Mouse (Mus musculus) ES-CJ7 (cell line): ENCODE data around the gene Hp.

Experiments used
- DNase-seq: peaks from one replicate; pipeline ENCODE4 v3.0.0; 2011; ENCODE audit warnings: low read depth, low spot score

The Hp gene

DNA sequence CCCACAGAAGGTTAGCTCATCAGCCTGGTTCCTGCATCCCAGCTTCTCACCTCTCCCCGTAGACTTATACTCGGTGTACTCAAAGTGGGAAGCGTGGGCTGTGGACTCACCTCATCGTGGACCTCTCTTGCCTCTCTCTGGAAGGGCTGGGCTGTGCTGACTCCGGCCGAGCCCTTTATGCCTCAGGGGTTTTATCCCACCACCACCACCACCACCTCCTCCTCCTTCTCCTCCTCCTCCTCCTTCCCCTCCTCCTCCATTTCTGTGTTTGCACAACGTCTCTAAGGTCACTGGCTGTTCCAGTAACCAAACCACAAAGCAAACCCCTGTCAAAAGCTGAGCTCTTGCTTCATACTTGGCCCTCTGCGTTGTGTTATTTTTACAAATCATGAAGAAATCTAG, at the start of gene Hp:
Gene Hp, minus strand, starts transcription at position 273 of the 402 bp plus-strand sequence.
- no peak for DNase-seq

DNA sequence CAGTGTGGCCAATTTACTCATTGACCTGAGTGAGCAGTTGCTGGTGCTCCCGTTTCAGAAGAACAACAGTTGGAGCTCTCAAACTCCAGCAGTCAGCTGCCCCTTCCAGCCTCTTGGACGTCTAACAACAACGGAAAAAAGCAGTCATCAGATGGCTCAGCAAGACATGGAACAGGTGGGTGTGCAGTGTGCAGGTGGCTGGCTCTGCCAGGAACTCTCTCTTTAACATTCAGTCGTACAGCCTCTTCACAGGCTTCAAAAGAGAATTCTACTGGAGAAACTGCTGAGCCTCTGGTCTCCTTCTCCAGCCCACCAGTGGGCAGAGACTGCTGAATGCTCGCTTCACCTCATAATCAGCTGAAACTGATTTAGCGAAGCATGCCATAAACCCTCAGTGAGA, 49.7 kb upstream of the Hp start:
- no peak for DNase-seq

DNA sequence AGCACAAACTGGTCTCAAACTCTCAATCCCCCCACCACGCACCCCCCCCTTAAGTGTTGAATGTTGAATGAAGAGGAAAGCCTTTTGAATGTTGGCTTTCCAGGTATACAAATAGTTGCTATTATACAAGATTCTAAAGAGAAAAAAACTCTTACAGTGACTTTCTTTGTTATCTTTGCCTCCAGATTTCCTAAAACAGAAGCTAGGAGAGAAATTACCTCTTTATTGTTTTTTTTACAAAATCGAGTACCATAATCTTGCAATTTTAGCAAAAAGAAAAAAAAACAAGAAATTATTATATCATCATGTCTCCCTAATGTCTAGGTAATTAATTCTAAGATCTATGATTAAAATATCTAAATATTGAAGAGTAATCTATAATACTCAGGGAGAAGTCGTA, 36.6 kb upstream of the Hp start:
- no peak for DNase-seq

DNA sequence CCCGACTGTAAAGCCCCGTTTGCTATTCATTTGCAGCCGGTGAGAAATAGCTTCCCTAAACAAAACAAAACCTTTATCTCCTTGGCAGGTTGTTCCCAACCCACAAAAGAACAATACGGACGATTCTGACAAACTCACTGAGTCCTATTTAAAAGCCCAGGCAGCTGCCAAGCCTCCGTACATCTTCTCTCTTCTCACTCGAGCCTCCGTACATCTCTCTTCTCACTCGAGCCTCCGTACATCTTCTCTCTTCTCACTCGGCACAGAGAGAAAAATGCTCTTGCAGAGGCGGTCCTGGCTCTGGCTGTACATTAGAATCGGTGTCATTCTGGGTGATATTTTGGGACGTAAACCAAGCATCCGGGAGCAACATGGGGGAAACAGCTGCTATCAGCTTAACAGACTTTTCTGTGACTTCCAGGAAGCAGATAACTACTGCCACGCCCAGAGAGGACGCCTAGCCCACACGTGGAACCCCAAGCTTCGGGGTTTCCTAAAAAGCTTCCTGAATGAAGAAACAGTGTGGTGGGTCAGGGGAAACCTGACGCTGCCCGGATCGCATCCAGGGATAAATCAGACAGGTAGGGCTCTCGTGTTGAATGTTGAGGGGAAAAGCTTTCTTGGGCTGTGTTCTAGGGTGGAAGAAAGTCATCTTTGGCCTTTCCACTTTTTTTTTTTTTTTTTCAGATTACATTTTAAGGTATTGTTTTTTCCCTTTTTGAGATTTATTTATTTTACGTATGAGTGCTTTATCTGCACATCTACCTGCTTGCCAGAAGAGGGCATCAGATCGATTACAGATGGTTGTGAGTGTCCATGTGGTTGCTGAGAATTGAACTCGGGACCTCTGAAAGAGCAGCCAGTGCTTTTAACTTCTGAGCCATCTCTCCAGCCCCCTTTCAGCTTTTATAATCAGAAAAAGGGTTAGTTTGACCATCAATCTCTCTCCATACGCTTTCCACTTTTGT, 35.6 kb upstream of the Hp start, which contains the start of gene Pkd1l3:
Gene Pkd1l3, plus strand, starts transcription at position 275 of the 968 bp plus-strand sequence.
- peak; percentile 53 for DNase-seq

DNA sequence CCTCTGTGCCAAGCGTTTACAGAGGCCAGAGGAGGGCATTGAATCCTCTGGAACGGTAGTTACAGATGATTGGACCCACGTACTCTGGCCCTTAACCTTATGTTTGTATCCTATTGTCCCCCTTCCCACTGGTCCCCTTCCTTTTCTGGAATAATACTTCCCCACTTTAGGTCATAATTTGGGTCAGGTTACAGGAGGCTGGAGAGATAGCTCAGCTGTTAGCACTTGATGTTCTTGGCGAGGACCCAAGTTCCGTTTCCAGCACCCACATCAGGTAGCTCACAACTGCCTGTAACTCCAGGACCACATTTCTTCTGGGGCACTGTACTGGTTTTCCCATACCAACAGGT, 30.2 kb upstream of the Hp start:
- DNase-seq, result peak; percentile 27

DNA sequence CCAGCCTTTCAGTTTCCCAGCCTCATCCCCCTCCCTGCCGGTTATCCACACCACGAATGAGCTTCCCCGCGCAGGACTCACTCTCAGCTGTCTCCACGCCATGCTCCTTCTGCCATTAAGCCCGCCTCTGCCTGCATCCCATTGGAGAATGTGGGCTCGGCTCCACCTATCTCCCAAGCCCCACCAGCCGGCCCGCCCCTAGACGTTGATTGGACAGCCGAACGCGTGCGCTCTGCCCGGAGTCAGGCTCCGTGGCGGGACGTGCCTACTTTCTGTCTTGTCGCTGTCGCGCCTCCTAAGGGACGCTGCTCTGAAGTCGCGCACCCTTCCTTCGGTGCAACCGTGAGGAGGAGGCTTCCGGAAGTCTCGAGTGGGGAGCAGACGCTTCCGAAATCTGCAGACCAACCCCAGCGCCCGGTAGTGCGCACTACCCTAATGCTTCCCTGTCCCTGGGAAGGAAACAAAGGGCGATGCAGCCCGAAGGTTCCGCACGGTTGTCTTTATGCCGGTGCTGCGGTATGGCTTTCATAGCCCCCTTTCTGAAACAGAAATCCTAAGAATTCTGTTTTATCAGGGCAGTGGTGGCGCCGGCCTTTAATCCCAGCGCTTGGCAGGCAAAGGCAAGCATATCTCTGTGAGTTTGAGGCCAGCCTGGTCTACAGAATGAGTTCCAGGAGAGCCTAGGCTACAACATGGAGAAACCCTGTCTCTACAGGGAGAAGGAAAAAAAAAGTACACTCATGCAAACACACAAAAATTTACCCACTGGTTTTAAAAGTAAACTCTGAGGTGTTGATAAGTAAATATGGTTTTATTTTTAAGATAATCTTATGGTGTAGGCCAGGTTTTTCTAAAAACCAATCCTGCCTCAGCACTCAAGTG, 29.5 kb upstream of the Hp start, which contains the start of gene Dhodh:
Gene Dhodh, minus strand, starts transcription at position 403 of the 882 bp plus-strand sequence.
- DNase-seq, result peak; percentile 99

DNA sequence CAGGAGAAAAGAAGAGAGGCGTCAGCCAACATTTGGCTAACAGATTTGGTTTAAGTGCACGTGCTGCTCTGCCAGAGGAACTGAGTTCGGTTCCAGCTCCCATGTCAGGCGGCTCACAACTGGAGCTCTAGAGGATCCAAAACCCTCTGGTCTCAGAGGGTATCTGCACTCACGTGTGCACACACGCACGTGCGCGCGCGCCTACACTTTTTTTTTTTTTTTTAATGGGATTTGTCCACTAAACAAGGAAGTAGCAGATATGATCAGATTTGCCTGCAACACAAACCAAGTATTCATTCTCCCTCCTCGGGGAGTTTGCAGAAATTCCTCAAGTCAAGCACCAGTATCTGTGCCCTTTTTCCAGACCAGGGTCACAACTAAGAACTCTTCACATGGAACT, 28.7 kb upstream of the Hp start:
- DNase-seq, result peak; percentile 60

DNA sequence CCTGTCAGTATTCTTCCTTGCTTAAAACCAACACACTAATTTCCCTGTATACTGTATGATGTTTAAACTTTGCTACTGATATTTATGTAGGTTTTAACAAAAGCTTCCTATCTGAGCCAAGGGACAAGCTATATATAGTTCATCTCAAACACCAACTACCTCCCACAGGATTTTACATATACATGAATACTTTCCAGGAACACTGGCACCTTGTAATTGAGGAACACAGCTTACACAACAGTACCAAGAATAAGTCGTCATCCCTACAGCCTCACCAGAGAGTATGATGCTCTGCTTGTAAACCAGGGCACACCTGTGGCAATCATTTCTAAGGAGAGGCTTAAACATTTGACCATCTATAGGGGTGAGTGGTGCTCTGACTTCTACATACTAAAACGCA, 27.8 kb upstream of the Hp start:
- no peak for DNase-seq

DNA sequence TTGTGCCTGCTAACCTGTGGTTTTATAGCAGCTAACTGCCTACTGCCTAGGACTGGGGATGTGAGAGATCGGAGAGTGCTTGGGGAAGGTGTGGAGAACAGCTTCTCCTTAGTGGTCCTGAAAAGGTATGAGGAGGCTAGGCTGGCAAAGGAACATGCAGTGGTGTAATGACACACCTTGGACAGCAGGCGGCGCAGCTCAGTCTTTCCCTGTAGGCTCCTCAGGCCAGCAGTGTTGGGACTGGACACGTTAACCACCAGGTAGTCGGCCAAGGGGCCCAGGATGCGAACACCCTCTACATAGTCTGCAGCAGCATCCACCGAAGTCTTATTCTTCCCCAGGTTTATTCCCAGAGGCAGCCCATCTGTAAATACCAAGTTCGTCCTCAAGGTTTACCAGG, 16.9 kb upstream of the Hp start:
- DNase-seq, result peak; percentile 73

DNA sequence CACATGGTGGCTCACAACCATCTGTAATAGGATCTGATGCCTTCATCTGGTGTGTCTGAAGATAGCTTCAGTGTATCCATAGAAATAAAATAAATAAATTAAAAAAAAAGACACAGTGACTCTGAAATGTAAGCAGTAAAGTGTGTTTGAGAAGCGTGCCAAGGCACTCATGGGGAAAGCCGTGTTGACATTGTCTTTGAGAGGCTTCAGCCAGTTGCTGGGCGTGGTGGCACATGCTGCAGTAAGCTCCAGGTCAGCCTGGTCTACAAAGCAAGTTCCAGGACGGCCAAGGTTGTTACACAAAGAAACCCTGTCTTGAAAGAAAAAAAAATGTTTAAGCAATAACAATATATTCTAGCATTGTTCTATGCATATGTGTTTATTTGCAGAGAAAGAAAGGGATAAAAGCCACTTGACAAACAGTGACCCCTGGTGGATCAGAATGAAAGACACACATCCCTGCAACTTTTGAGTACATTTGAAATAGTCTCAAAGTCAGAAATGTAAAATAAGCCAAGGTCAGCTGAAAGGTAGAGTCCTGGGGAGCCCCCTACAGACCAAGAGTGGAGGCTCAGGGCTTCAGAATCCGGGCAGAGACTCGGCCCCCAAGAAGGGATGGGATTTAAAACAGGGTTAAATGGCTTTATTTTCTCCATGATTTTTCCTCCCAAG, 14.3 kb upstream of the Hp start:
- DNase-seq, result peak; percentile 73

DNA sequence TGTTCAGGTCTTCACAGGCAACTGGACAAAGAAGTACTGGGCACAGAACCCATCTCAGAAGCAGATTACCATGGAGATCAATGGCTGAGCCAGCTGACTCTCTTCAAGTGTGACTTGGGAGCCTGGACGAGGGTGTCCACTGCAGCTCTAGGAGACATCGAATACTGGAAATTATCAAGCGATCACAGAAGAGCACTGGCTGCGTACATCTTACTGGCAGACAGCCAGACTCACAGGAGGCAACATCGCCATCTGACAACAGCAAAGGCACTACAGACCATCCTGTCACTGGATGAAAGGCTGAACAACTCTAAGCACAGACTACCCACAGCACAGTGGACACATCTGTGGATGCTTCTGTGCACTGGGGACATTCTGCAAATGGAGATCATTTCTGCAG, 13.2 kb upstream of the Hp start:
- DNase-seq, result no peak

DNA sequence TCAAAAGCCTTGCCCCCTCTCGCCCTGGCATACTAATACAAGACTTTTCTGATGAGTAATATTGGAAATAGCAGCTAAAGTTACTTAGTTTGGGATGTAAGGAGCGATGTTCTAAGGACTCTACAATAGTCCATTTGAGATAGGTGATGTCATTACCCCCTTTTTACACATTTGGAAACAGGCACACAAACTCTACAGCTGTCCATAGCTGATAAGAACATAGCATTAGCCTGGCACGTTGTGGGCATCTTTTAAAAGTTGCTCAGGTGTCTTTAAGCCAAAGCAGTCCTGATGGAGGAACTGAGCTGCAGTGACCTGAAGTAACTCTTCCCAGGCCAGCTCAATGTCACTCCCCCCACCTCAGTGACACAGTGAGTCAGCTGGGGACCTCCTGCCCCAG, 12.4 kb upstream of the Hp start:
- DNase-seq, result no peak

DNA sequence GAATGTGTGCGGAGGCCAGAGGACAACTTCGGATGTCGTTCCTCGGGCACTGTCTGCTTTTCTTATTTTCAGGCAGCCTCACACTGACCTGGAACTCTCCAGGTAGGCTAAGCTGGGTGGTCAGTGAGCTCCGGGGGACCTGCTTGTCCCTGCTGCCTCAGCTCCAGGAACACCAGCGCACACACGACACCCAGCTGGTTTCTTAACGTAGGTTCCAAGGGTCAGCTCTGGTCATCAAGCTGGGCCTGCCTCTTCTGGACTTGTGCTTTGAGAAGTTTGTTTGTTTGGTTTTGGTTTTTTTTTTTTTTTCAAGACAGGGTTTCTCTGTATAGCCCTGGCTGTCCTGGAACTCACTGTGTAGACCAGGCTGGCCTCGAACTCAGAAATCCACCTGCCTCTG, 11.9 kb upstream of the Hp start:
- DNase-seq, result no peak

DNA sequence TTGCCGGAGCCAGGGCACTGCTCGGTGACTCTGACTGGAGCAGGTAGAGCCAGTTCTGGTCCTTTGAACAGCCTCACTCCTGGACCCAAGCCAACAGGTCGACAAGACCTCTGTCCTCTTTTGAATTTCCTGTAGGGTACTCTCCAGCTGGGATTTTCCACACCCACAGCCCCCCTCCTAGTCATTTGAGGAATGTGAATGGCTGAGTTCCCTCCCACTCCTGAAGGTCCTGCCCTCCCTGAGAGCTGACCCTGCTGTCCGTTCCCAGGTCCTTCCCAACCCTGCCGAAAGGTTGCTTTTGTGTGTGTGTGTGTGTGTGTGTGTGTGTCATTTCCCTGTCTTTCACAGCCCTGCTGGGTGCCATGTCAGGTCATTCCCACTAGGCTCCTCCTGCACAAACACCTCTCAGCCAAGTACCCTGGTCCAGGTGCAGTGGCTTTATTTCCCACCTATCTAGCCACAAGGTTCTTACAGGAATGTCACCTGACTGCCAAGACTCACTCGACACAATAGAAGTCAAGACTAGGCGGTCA, 8.1 kb upstream of the Hp start:
- no peak for DNase-seq

DNA sequence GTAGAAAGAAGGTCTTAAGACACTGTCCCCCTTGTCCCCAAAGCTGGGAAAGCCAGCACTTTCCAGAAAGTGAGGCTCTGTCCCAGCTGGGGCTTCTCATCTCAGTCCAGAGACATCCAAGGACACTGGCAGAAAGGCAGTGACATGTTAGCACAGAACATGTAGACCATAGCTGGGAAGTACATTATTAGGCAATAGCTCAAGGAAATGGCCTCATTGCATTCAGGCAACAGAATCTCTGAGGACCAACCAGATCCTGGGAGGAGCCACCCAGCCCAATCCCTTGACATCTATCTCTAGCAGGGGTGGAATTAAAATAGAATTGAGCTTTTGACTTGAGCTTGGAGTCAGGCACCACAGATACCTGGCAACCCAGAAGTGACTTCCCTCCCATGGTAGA, 6.7 kb upstream of the Hp start:
- no peak for DNase-seq

DNA sequence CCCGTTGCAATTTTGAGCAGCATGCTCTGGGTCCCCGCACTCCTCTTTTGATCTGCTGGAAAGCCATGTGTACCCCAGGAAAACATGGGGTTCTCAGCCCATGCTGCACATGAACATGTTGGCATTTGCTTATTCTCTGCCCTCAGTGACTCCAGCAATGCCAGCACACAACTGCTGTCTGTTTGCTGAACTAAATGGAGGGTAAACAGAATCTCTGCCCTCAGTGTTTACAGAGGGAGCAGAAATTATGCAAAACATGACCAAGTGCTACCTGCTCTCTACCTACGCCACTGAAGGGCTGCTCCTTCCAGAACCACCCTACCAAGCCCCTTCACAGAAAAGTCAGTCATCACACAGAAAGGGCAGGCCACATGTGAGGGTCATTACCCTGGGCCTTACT, 5.9 kb upstream of the Hp start:
- DNase-seq, result no peak

DNA sequence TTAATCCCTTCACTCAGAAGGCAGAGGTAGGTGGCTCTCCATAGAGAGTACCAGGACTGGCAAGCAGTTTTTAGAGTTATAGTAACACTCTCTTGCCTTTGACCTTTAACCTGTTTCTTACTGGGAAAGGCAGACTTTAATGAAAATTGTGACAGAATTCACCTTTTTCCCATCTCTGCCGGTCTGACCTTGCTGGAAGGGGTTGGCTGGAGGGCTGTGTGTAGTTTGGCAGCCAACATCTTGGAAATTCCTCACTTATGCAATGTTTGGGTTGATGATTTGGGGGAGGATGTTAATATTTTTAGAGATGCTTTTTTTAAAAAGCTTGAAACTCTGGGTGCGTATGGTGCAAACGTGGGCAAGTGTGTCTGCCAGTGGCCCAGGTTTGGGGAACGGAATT, 5.3 kb upstream of the Hp start:
- no peak for DNase-seq

DNA sequence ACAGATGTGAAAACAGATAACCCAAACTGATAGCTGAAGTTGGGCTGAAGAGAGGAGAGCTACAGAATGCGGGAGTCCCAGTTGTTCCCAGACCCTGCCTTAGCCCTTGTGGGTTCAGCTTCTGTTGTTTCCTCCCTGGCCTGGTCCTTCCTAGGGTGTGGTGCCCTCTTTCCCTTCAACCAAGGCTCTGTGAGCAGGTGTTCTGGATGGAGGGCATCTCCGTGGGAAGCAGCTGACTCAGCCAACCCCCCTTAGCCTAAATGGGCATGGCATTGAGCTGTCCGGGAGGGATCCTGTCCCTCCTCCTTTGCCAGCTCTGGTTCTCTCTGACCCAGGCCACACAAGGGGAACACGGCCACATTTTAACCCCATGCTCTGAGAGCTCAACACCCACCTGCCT, 2.7 kb downstream of the Hp start:
- DNase-seq, result no peak

DNA sequence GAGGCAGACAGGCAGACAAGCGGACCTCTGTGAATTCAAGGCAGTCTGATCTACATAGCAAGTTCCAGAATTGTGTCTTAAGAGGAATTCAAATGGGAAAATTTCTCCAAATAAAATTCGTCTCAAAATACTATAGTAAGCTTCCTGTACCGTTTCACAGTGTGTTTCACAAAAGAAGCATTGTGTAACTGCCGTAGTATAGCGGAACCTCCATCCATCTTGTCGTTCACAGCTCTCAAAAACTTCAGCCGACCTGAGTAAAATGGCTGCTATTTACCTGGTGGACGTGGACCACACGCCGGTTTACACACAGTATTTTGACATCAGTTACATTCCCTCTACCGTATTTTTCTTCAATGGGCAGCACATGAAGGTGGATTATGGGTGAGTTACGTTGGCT, 7.8 kb downstream of the Hp start:
- no peak for DNase-seq

DNA sequence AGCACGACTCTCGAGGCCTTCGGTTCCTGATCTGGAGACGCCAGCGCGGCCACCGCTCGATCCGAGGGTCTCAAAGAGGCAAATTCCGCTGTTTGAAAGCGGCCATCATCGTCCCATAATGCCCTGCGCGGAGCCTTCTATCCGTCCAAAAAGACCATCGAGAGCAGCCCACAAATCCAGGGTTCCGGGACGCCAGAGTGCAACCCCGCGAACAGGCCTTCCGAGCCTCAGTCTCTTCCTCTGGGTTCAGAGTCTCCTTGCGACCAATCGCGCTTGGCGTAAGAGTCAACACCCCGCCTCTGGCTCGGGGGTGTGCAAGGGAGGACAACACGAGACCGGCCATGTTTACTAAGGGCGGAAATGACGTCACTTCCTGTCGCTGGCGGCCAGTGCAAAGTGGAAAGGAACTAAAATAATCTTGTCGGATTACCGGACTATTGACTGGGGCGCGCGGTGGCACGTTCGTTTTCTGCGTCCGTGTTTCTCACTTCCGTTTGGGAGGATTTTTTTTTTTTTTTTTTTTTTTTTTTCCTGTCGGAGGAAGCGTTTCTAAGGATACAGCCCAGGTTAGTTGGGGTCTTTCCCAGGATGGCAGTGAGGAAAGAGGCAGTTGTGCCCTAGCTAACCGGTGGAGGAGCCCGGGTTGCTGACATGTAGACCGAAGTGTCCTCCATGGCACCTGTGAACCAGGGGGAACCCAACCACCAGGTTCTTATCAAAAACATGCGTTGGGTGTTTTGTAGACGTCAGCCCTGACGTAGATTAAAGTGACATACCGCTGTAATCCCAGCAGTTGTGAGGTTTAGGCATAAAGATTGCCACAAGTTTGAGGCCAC, 13.3 kb downstream of the Hp start, which contains the start of the genes Dhx38 and Txnl4b:
Gene Dhx38, minus strand, starts transcription at position 364 of the 836 bp plus-strand sequence.
Gene Txnl4b, plus strand, starts transcription at position 395 of the 836 bp plus-strand sequence.
- peak; percentile 100 for DNase-seq

DNA sequence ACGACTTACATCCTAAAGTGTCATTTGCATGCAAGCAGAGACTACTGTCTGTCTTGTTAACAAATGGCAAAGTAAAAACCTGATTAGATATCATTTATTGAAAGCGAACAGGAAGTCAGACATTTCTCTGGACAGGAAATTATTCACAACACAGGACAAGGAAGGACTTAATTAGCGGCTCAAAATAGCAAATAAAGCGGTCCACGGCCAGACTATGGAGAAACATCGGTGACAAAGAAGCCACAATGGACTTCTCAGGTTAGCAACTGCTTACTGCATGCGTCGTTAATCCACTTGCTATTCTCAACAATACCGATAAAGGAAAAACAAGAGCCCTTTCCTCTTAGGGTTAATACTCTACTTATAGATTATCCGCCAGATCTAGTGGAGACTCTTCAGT, 14.2 kb downstream of the Hp start:
- no peak for DNase-seq
